Mouse (Mus musculus) inflammation-experienced regulatory T-cells, adult 6 months (primary cell): Measurements from ENCODE around the gene Gm38431. TPM values are rescaled to one million over a fixed set of nuclear protein-coding genes. Genes with fewer than 3 reads are reported as not detected.

Experiments
- ATAC-seq: one replicate; pipeline ENCODE4 v1.8.0; 2017
- polyA plus RNA-seq, 3 experiments: library from polyadenylated mRNA; unstranded; fragments of 100-300 nt; shearing (Covaris generic); gene quantifications; one replicate each; pipeline ENCODE4 v1.2.1; 2017

The Gm38431 gene
- polyA plus RNA-seq, result 1 to 10 TPM in 1 of 3 experiments, under 1 TPM in 1, not detected in 1; 0.31 to 8.4 TPM

DNA sequence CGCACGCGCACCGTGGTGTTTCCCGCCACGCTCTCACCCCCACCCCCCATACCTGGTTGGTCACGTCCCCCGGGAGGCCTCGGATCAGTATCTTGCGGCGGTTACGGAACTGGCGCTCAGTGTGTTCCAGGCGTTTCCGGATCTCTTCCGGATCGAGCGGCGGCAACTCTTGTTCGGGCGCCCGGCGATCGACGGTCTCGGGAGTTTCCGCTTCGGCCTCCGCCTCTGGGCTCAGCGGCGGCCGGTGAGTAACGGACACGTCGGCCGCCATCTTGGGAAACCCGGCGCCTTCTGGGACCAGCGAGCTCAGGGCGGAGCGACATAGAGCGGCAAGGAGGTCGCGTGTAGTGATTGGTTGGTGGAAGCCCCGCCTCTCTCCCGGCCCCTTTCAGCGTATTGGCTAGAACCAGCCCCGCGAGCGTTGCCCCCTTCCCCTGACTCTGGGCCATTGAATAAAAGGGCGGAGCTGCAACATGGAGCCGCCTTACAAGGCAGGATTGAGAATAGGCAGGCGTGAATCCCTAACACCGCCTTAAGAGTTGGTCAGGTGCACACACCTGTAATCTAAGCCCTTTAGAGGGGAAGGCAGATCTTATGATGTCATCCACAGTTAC is at the start of gene Gm38431, which contains the start of gene Raver1:
TSS of gene Gm38431 (minus strand) at position 291 of the 614 bp plus-strand sequence.
TSS of gene Raver1 (minus strand) at position 302 of the 614 bp plus-strand sequence.
- ATAC-seq, result peak; percentile 98

DNA sequence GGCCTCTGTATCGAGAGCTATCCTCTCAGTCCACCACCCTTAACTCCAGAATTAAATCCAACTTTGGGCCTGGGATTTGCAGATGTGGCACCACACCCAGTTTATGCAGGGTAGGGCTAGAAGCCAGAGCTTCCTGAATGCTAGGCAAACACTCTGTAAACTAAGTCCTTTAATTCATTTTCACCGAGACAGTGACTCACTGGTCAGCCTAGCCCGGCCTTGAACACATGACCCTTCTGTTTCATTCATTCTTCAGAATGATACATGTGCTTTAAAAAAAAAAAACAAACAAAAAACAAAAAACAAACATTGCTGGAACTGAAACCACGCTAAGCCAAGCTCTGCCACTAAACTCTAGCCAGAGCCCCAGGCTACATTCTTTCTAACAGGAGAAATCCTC is 46.6 kb upstream of the Gm38431 start:
- no peak for ATAC-seq

DNA sequence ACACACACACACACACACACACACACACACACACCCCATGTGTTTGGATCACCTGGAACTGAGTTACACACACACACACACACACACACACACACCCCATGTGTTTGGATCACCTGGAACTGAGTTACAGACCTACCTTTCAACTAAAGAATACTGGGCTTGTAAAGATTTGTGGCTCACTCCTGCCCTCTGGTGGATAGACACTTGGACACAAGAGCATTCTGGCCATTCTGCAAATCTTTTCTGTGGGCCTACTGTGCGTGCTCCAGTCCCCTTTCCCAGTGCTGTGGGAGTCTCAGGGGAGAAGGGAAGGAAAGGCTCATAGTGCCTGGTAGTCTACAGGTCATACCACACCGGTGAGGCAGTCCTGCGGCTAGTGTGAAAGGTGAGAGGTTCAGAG is 45.4 kb upstream of the Gm38431 start:
- peak; percentile 38 for ATAC-seq

GRCm38 (mm10) chr9:21136401-21136800 is 44.6 kb upstream of the Gm38431 start:
- peak; percentile 65 for ATAC-seq

DNA sequence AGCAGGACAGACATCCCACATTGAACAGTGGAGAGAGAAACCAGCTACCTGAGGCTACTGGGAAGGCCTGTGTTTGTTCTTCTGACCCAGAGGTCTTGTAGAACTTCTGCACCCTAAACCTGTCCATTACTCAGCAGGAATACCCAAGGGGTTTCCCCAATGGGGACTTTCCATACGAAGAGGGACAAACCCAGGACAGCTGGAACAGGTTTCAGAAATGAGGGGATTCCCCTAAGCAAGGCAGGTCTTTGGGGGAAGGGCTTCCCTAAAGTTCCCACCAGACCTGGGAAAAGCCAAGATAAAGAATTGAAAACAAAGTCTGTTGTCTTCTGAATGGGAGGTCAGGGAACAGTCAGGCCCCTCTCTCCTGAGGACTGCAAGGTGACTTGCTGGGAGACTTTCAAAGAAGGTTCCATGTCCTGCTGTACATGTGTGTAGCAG is 44.2 kb upstream of the Gm38431 start:
- ATAC-seq, result peak; percentile 15

DNA sequence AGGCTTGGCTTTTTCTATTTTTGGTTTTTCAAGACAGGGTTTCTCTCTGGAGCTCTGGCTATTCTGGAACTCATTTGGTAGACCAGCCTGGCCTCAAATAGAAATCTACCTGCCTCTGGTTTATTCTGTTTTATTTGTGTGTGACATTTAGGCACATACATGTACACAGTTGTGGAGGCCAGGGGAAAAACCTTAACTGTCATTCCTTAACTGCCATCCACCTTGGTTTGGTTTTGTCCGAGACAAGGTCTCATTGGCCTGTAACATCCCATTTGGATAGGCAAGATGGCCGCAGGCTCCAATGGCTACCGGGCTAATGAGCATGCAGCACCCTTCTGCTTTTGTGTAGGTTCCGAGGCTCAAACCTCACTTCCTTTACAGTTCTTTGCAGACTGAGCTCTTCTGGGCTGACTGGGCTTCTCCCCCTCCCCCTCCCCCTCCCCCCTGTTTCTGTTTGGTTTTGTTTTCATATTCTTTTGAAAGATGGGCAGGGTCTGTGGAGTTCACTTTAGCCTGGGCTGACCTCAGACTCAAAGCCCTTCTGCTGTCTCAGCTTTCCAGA is 43.6 kb upstream of the Gm38431 start:
- no peak for ATAC-seq

DNA sequence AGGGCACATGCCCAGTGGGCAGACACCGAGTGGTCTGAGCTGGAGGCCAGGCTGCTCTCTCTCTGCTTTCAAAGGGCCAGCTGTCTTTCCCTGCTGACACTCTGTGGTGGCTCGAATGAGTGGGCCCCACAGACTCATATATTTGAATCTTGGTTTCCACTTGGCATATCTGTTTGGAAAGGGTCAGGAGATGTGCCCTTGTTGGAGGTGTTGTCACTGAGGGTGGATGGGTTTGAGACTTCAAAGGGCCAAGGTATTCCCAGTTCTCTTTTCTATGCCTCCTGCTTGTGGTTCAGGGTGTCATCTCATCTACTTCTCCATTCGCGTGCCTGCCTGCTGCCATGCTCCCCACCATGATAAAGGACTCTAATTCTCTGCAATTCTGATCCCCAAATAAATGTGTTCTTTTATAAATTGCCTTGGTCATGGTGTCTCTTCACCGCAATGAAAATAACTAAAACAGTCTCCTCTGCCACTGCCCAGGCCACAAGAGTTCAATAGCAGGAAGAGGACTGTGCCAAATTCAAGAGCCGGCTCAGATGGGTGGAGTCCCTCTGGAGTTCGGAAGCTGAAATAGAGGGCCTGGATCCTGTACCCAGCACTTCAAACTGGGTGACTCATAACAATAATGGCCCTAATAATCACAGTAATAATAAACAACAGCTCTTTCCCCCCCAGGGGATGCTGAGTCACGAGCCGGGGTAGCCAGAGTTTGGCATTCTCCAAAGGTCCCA is 43.0 kb upstream of the Gm38431 start:
- ATAC-seq, result no peak

DNA sequence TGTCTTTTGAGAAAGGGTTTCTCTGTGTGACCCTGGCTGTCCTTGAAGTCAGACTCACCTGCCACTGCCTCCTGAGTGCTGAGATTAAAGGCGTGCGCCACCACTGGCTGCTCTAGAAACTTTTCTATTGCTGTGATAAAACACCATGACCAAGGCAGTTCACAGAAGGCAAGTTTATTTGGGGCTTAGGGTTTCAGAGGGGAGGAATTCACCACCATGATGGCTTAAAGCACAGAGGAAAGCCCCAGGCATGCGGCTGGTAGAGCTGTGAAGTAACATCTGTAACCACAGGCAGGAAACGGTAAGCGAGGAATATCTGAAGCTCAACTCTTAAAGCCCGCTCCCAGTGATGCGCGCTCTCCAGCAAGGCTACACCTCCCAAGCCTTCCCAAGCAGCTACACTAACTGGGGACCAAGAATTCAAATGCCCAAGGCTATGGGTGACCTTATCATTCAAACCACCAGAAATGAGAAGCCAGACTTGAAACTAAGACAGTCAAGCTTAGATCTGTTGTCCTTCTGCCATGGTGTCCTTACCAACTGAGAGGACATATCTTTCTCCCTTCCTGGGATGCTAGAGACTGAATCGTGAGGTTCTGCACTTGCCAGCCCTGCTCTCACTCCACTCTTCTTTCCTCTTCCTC is 41.4 kb upstream of the Gm38431 start:
- ATAC-seq, result peak; percentile 25

DNA sequence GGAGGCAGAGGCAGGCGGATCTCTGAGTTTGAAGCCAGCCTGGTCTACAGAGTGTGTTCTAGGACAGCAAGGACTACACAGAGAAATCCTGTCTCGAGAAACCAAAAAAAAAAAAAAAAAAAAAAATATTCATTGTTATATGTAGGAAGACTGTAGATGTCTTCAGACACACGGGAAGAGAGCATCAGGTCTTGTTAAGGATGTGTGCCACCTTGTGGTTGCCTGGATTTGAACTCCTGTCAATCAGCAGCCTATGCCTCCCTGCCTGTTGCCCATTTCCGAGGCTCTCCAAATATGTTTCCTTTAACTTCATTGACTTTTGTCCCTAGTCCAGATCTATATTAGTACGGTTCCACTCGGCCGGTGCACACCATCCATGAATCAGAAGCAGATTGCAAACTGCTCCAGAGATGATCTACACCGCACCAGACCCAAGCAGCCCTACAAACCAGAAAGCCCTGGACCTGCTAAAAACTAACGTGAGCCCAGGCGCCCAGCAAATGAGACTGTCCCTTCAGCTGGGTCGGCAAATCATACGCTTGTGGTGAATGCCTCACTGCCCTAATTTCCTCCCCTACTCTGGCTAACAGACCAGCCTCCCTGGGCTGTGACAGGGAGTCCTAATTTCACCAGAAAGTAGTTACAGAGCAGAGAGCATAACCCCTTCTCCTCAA is 40.4 kb upstream of the Gm38431 start:
- no peak for ATAC-seq

DNA sequence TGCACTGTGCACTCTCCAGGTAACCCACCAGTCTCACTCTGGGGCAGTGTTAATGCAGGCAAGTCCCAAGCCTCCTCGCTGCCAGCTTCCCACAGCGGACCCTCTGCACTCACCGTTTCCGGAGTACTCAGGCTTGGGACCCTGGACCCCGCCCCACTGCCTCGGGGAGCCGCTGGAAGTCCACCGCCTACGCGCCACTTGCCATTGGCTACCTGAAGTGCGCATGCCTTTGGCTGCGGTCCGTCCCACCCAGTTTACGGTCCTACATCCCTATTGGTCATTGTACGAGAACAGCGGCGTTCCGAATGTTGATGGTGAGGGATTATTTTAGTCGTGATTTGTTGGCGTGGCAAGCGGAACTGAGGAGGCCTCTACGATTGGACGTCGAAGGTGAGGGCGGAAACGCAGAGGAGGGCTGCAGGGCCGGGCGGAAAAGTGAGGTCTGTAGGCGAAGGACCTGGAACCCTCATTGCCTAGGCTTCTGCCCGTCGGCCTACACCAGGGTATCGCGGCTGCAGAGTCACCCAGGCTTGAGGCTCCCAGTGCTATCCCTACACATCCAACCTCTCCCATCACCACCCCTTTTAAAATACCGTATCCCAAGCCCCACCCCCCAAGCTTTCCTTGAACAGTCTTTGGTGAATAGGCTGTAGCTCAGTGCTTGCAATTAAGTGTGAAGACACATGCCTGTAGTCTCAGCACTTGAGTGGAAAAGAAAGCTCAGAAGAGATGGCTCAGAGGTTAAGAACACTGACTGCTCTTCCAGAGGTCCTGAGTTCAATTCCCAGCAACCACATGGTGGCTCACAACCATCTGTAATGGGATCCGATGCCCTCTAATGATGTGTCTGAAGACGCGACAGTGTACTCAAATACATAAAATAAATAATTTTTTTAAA is 39.5 kb upstream of the Gm38431 start, which contains the start of gene Tyk2:
TSS of gene Tyk2 (minus strand) at position 185 of the 898 bp plus-strand sequence.
- ATAC-seq, result peak; percentile 87

DNA sequence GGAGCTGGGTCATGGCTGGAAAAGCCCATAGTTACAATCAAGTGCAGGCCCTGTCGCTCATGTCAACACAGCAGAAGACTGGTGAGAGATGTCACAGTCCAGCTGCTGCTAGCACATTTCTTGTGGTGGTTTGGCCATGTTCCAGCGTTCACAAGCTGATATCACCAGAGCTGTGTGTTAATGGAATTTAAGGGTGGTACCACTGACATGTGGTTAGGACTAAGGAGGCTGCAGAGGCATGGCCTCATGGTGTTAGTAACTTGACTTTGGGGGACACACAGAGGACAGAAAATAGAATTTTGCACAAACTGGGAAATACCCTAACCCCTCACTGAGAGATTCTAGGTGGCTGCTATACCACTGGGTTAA is 34.4 kb upstream of the Gm38431 start:
- no peak for ATAC-seq

DNA sequence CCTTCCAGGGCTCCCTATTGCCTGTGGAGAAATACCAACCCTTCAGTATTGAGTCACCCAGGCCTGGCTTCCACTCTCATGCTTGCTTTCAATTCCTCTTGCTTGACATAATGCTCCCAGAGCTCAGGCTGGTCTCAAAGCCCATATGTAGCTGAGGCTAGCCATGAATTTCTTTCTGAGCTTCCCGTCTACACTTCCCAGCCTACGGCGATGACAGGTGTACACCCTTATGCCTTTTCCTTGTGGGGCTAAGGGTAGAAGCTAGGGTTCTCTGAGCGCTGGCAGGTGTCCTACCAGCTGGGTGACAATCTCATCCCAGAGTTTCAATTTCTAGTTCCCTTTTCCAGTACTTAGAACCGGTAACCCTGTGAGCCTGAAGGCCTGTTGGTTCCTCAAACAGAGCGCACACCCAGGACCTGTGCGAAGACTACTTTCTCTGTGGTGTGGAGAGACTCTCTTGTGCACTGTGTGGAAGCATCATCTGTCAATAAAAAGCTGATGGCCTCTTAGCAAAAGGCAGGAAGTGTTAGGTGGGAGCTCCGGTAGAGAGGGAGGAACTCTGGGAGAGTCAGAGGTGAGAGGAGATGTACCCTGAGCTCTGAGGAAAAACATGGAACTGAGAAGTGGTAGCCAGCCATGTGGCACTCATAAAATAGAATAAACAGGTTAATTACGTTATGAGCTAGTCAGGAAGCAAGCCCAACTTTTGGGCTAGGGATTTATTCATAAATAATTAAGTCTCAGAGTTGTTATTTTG is 33.9 kb upstream of the Gm38431 start:
- ATAC-seq, result no peak

DNA sequence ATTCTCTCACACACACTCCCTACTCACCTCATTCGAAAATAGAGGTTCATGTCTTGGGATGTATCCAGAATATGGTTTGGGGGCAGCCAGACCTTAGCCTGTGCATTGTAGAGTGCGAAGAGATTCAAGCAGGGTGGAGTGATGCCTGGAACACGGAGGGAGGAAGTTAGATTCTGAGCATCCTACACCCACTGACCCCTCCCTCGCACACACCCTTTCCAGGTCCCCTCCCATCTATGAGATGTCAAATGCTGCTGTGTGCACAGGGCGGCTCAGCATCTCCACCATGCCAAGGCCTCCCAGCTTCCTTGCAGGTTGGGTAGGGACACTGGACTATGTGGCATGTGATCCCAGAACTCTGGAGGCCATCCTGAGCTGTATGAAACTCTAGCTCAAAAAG is 33.0 kb upstream of the Gm38431 start:
- no peak for ATAC-seq

DNA sequence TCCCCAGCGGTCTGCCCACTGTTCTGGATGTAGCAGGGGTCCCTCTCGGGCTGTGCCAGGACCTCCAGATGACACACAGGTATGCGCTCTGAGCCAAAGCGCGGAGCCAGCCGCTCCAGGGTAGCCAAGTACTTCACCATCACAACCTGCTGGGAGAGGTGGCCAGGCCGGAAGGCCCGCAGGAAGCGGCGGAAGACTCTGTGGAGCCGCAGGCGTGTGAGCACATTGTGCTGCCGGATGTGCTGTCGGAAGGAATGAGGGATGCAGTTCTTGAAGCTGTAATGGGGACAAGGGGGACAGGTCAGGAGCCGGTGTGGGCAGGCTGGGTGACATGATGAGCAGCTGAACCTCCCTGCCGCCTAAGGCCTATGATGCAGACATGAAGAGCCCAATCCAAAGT is 29.7 kb upstream of the Gm38431 start:
- ATAC-seq, result no peak

DNA sequence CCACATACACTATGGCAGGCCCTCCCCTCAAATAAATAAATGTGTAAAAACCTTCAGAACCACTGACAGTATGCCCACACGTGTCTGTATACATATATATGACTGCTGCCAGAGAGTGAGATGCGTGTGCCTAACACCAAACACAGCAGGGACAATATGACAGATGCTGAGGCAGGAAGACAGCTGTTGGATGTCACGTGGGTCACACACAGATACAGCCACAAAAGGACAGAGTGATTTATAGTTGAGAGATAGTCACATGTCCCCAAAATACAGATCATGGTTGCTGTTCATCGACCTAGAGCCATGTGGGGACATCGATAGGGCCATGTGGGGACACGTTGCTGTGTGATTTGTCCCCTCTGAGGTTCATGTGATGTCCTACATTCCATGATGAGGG is 25.3 kb upstream of the Gm38431 start:
- no peak for ATAC-seq

DNA sequence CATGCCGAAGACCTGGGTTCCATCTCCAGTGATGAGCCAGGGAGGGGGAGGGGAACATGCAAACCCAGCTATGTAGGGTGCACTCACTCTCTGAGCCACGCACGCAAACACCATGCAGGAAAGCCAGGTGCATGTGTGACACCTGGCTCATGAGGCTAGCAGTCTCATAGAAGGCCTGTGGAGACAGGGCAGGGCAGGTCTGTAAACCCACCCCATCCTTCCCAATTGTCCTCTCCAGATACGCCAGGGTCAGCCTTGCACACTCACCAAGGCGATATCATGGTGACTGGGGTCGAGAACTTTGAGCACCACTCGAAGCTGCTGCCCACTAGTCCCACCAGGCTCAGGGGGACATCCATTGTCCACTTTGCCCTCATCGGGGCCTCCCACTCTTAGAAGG is 23.3 kb upstream of the Gm38431 start:
- ATAC-seq, result no peak

- no peak for ATAC-seq
Observed at GRCm38 (mm10) chr9:21114190-21114589, 22.4 kb upstream of the Gm38431 start.

DNA sequence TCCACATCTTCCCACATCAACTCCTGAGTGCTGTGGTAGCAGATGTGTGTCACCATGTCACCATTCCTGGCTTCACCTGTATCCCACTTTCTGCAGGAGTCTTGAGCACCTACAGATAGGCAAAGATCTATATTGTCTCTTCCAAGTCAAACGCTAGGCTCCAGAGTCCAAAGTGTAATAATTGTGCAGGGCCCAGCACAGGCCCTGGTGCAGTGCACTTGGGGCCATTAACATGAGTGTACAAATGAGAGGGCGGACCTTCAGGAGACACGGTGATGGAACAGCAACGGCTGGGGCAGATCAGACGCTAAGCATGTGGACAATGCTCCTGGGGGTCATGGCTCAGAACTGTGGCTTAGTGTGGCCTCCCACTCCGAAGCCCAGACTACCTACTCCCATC is 22.0 kb upstream of the Gm38431 start:
- ATAC-seq, result no peak

DNA sequence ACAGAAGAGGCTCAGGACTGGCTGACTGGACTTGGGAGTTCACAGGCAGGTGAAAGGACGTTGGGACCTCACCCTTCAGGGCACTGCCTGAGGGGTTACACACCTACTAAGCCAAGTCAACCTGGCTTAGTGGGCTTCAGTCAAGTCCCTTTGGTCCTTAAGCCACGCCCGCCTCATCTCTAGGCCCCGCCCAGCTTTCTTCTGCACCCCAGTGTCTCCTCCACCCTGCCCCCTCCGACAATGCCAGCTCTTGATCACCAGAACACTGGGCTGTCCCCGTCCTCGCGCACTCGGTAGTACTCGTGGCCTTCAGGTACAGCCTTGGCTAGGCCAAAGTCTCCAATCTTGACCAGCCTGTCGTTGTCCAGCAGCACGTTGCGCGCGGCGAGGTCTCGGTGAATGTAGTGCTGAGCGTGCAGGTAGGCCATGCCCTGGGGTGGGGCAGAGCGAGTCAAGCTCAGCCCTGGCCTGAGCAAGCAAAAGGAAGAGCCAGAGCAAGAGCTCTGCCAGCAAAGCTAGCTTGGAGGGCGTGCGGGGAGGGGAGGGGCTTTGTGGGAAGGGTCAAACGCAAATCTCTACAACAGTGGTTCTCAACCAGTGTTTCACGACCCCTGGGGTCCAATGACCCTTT is 15.9 kb upstream of the Gm38431 start:
- ATAC-seq, result no peak
